Mouse (Mus musculus): Measurements from ENCODE around the gene Rab27a.
"Not testable (repeated sequence)": the region's sequence is repeated elsewhere in the genome, so short reads cannot be mapped to it uniquely, and the experiment has no call there.

Gene Rab27a

GRCm38 (mm10) chr9:73094580-73094979 is 49.9 kb downstream of the Rab27a start:
- no peak for DNase-seq

GRCm38 (mm10) chr9:73097898-73098297 is 53.2 kb downstream of the Rab27a start:
- DNase-seq, result no peak

- no peak for DNase-seq
Observed at GRCm38 (mm10) chr9:73101536-73101935, 56.9 kb downstream of the Rab27a start, which contains the start of gene Khdc3. Gene Khdc3 (plus strand): TSS chr9:73101836.

GRCm38 (mm10) chr9:73102181-73102580 is 57.5 kb downstream of the Rab27a start, which contains the start of gene Gm20509:
Gene Gm20509 (plus strand): TSS chr9:73102470.
- no peak for DNase-seq

- DNase-seq, result no peak
Observed at GRCm38 (mm10) chr9:73103159-73103879, 58.7 kb downstream of the Rab27a start.

- DNase-seq, result no peak
Observed at GRCm38 (mm10) chr9:73103880-73104198, 59.2 kb downstream of the Rab27a start.

- DNase-seq, result no peak
Observed at GRCm38 (mm10) chr9:73105141-73105540, 60.5 kb downstream of the Rab27a start.

GRCm38 (mm10) chr9:73105771-73106170 is 61.1 kb downstream of the Rab27a start:
- no peak for DNase-seq

GRCm38 (mm10) chr9:73112919-73113906 is 68.6 kb downstream of the Rab27a start, which contains the start of gene Rsl24d1:
Gene Rsl24d1 (plus strand): TSS chr9:73113426.
- peak; percentile 79 for DNase-seq

- DNase-seq, result not testable (repeated sequence)
Observed at GRCm38 (mm10) chr9:73116704-73117103, 72.0 kb downstream of the Rab27a start.

- no peak for DNase-seq
Observed at GRCm38 (mm10) chr9:73118012-73118411, 73.4 kb downstream of the Rab27a start.

GRCm38 (mm10) chr9:73121735-73122134 is 77.1 kb downstream of the Rab27a start:
- DNase-seq, result peak; percentile 16

GRCm38 (mm10) chr9:73125043-73125570 is 80.5 kb downstream of the Rab27a start:
- no peak for DNase-seq

GRCm38 (mm10) chr9:73127457-73127856 is 82.8 kb downstream of the Rab27a start:
- DNase-seq, result no peak

GRCm38 (mm10) chr9:73129875-73130274 is 85.2 kb downstream of the Rab27a start:
- no peak for DNase-seq

- DNase-seq, result no peak
Observed at GRCm38 (mm10) chr9:73130529-73130928, 85.9 kb downstream of the Rab27a start.

GRCm38 (mm10) chr9:73137341-73137886 is 92.8 kb downstream of the Rab27a start:
- DNase-seq, result no peak

Data from thymus, postnatal 25 days (tissue).